Mouse (Mus musculus): ENCODE results near the gene Srek1. TPM values are rescaled to one million over a fixed set of nuclear protein-coding genes. Genes with fewer than 3 reads are reported as not detected.

Gene Srek1
- polyA plus RNA-seq, 1 experiment from 2014 or later = 75.7 TPM

Other genes with a start within 250 kb of the Srek1 start
- gene Erbin, start 145.9 kb upstream of the Srek1 start, polyA plus RNA-seq (2015; fragmentation: Nextera tagmentation; extraction: Ambion mirVana) = 18.3 and 19.7 TPM in 2 replicates